Mouse (Mus musculus) kidney, adult 9 months (tissue): Measurements from ENCODE around the gene Ikzf4.
A peak's percentile ranks its signal among the peaks of the same experiment; 100 is the strongest.
"Not testable (repeated sequence)": the region's sequence is repeated elsewhere in the genome, so short reads cannot be mapped to it uniquely, and the experiment has no call there.

Source experiments
- DNase-seq: peaks from one replicate; pipeline ENCODE4 v3.0.0; 2022

Ikzf4 gene

GRCm38 (mm10) chr10:128639999-128640398 lies 5.8 kb downstream of the Ikzf4 start:
- no peak for DNase-seq

GRCm38 (mm10) chr10:128637011-128637410 lies 8.8 kb downstream of the Ikzf4 start:
- no peak for DNase-seq

- DNase-seq = no peak
These were observed 9.2 kb downstream of the Ikzf4 start for GRCm38 (mm10) chr10:128636561-128636960.

GRCm38 (mm10) chr10:128635697-128636096 lies 10.1 kb downstream of the Ikzf4 start:
- no peak for DNase-seq

GRCm38 (mm10) chr10:128631571-128631970 lies 14.2 kb downstream of the Ikzf4 start:
- DNase-seq = no peak

- DNase-seq = not testable (repeated sequence)
These were observed 15.5 kb downstream of the Ikzf4 start for GRCm38 (mm10) chr10:128630306-128630705.

GRCm38 (mm10) chr10:128629746-128630145 lies 16.0 kb downstream of the Ikzf4 start:
- DNase-seq = no peak

GRCm38 (mm10) chr10:128627398-128628317 lies 18.1 kb downstream of the Ikzf4 start:
- DNase-seq = no peak

- DNase-seq = peak; percentile 99
These were observed 19.2 kb downstream of the Ikzf4 start, which contains the start of gene Rps26 for GRCm38 (mm10) chr10:128626311-128627310. TSS of gene Rps26 (minus strand) at chr10:128626747.

- no peak for DNase-seq
These were observed 20.4 kb downstream of the Ikzf4 start for GRCm38 (mm10) chr10:128625287-128625894.

- not testable (repeated sequence) for DNase-seq
These were observed 22.6 kb downstream of the Ikzf4 start for GRCm38 (mm10) chr10:128623106-128623613.

- DNase-seq = no peak
These were observed 23.1 kb downstream of the Ikzf4 start for GRCm38 (mm10) chr10:128622702-128623101.

- DNase-seq = no peak
These were observed 23.7 kb downstream of the Ikzf4 start for GRCm38 (mm10) chr10:128621986-128622520.

GRCm38 (mm10) chr10:128620241-128620640 lies 25.6 kb downstream of the Ikzf4 start:
- DNase-seq = no peak

- DNase-seq = not testable (repeated sequence)
These were observed 26.6 kb downstream of the Ikzf4 start for GRCm38 (mm10) chr10:128619148-128619547.

GRCm38 (mm10) chr10:128618570-128618969 lies 27.2 kb downstream of the Ikzf4 start:
- DNase-seq = no peak

GRCm38 (mm10) chr10:128615798-128616448 lies 29.9 kb downstream of the Ikzf4 start:
- DNase-seq = not testable (repeated sequence)

- no peak for DNase-seq
These were observed 30.9 kb downstream of the Ikzf4 start for GRCm38 (mm10) chr10:128614934-128615333.

- DNase-seq = not testable (repeated sequence)
These were observed 32.0 kb downstream of the Ikzf4 start for GRCm38 (mm10) chr10:128613820-128614219.

GRCm38 (mm10) chr10:128613154-128613440 lies 32.7 kb downstream of the Ikzf4 start:
- DNase-seq = no peak

- DNase-seq = peak; percentile 74
These were observed 33.2 kb downstream of the Ikzf4 start for GRCm38 (mm10) chr10:128612433-128613153.
